Mouse (Mus musculus): ENCODE measurements around the gene Lrrd1. TPM values are rescaled to one million over a fixed set of nuclear protein-coding genes. Genes with fewer than 3 reads are reported as not detected.
A peak's percentile ranks its signal among the peaks of the same experiment; 100 is the strongest.
"Not testable (repeated sequence)": the region's sequence is repeated elsewhere in the genome, so short reads cannot be mapped to it uniquely, and the experiment has no call there.

Gene Lrrd1
- not detected for total RNA-seq (2021)
- long read RNA-seq, experiment 1, result 0 reads
- long read RNA-seq, experiment 2, result 0 reads

DNA sequence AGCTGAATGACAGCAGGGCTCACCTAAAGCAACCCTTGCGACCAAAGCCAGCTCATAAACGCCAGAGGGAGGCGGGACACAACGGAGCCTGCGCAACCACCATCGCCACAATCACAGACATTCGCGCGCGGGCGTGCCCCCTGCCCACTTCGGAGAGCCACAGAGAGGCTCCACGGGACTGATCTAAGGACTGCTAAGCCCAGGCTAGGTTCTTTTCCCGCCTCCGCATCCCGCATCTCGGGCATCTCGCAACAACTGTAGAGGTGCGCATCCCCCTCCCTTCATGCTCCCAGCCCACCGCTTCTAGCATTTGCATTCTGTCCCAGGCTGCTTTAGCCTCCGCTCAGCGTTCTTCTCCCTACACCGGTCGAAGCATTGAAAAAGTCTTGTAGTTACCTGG, at the start of gene Lrrd1:
Gene Lrrd1, plus strand, starts transcription at position 148 of the 400 bp plus-strand sequence.
- DNase-seq (ENCODE audit: low spot score), result no peak

- not testable (repeated sequence) for DNase-seq (ENCODE audit: low spot score)
Measured at GRCm38 (mm10) chr5:3797101-3797500, 47.9 kb upstream of the Lrrd1 start.

DNA sequence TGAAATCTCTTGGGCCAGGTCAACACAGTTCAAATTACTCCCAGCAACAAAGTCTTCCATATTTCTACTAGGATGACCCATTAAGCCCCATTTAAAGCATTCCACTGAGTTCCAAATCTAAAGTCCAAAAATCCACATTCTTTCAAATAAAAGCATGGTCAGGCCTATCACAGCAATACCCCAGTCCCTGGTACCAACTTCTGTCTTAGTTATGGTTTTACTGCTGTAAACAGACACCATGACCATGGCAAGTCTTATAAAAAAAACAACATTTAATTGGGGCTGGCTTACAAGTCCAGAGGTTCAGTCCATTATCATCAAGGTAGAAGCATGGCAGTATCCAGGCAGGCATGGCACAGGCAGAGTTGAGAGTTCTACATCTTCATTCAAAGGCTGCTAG, 46.3 kb upstream of the Lrrd1 start:
- not testable (repeated sequence) for DNase-seq (ENCODE audit: low spot score)

- no peak for DNase-seq (ENCODE audit: low spot score)
Measured at GRCm38 (mm10) chr5:3800041-3800440, 44.9 kb upstream of the Lrrd1 start.

- DNase-seq (ENCODE audit: low spot score), result no peak
Measured at GRCm38 (mm10) chr5:3800881-3801280, 44.1 kb upstream of the Lrrd1 start.

DNA sequence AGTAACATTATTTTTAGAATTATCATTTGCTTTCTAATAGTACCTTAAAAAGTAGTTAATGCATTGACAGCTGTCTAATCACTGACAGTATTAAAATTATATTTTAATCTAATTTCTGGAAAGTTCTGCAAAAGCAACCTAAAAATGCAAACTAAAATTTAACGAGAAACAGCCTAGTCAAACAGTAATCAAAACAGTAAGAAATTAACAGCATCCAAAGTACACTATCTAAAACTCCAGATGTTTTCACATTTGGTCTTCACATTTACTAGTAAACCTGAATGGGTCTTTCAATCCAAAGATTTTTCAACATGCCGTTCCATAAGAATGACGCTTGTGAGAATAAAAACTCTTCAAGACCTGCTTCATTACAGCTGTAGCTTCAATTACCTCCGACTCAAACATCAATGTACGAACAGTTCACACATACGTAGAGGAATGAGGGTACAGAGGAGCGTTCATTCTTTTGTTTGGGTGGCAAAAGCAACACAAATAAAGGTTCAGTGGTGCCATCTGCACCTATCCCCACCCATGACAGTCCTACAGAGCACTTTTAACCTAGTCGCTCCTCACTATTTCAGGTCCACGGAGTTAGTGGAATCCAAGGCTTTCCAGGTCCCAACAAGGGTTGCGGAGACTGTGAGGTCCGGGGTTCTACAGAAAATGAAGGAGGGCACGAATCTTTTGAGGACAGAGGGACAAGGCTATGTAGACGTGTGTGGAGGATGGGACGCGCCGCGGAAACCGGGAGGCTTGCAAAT, 43.1 kb upstream of the Lrrd1 start:
- DNase-seq (ENCODE audit: low spot score), result no peak

GRCm38 (mm10) chr5:3802433-3803291, 42.3 kb upstream of the Lrrd1 start, which contains the start of the genes Ankib1 and Krit1:
Gene Ankib1 (minus strand): TSS chr5:3802925.
Gene Krit1 (plus strand): TSS chr5:3803184.
- DNase-seq (ENCODE audit: low spot score), result peak; percentile 88

DNA sequence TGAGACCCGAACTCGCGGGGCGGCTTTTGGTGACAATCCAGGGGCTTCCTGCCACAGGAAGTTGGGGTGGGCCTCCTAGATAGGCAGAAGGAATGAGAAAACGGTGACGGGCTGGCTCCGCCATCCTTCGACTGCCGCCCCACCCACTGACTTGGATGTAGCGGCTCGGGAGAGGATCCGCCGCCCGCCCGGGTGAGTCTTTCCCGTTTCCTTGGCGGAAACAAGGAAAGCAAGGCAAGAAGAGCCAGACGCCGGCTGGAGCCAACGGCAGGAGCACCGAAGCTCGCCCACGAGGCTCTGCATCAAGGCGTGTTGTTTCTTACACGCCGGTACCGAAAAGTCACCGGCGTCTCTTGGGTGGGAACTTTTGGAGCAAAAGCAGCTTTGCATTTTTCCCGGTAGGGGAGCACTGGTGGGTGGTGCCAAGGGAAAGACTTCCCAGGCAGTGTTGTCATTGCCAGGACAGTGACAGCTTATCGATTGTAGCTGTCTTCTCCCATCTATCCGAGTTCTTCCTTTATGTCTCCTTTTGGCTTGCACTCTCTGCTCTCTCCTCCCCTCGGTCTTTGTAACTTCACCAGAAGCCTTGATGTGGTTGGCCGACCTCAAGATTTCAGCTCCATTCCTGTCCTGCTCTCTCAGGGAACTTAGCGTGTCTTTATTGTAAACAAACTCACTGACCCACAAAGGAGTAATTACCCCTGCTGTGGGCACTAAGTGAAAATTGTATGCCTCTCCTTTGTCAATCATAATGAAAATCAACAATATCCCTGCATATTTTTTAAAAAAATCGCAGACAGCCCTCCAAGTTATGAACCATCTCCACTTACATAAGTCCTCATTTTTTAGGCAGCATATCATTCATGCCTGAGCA, 41.4 kb upstream of the Lrrd1 start:
- no peak for DNase-seq (ENCODE audit: low spot score)

GRCm38 (mm10) chr5:3808472-3808871, 36.5 kb upstream of the Lrrd1 start:
- DNase-seq (ENCODE audit: low spot score), result no peak

- DNase-seq (ENCODE audit: low spot score), result no peak
Measured at GRCm38 (mm10) chr5:3834107-3834506, 10.9 kb upstream of the Lrrd1 start.

DNA sequence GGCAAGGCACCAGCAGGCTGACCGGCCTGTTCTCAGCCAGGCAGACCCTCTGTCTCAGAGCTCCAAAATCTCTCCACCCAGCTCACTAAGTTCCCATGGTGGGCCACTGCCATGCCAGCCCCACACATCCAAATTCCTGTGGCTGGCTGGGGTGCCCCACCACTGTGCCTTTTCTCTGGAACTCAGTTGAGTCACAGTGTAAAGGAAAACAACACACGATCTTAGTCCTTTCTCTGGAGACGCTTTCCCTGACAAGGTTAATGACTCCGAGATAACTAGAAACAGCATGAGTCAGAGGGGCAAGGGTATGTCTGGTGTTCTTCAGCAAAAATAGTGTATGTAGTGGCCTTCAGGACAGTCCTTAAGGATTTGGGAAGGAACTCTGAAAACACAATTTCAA, 25.2 kb downstream of the Lrrd1 start:
- no peak for DNase-seq (ENCODE audit: low spot score)

GRCm38 (mm10) chr5:3872348-3872747, 27.4 kb downstream of the Lrrd1 start:
- DNase-seq (ENCODE audit: low spot score), result no peak

DNA sequence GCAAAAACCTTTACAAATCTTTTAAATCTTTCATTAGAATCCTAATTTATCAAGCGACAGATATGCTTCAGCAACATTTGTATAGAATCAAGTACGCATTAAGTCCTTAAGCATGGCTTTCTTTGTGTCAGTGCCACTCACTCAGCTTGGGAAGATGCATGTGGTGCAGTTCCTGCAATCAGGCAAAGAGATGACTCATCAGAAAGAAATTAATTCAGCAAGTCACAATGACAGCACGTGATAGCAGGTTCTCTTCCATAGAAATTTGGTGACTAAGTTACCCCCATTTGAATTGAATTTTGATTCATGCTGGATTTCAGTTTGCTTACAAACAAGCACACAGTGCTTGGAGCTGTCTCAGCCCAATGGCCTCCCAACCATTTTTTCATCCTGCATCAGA, 28.5 kb downstream of the Lrrd1 start:
- DNase-seq (ENCODE audit: low spot score), result no peak

GRCm38 (mm10) chr5:3886862-3887261, 41.9 kb downstream of the Lrrd1 start:
- not testable (repeated sequence) for DNase-seq (ENCODE audit: low spot score)

- DNase-seq (ENCODE audit: low spot score), result no peak
Measured at GRCm38 (mm10) chr5:3889201-3889600, 44.2 kb downstream of the Lrrd1 start.

DNA sequence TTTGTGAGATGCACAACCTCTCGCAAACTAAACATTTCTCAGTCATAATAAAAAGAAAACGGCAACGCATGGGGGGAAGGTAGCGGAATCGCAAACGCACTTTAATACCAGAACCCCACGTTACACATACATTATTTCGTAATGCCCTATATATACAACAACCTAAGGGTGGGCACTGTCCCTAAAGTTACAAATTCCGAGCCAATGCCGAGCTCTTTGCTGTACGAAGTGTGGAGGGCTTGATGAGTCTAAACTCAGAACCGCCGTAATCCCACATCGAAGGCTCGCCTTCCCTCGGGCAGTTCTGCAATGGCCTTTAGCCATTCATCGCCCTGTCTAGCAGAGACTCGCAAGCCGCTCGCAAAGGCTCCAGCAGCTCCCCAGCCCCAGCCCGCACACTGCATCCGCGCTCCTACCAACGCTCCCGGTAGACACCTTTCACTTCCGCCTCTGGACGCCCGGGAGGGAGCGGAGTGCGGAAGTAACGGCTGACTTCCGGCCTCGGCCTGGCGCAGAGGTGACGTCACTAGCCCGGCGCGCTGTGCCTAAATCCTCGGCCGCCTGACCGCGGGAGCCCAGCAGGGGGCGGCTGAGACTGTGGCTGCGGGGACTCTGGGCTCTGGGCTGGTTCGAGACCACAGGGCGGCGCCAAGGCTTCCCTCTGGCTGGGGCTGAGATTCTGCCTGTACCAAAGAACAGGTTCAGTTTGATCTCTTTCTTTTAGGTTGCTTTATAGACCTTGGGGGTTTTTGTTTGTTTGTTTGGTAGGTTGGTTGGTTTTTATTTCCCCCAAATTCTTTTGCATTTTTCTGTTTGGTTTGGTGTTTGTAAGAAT, 48.7 kb downstream of the Lrrd1 start, which contains the start of gene Mterf1a:
Gene Mterf1a, minus strand, starts transcription at position 475 of the 835 bp plus-strand sequence.
- peak; percentile 14 for DNase-seq (ENCODE audit: low spot score)

GRCm38 (mm10) chr5:3894294-3894619, 49.3 kb downstream of the Lrrd1 start:
- not testable (repeated sequence) for DNase-seq (ENCODE audit: low spot score)

- no peak for DNase-seq (ENCODE audit: low spot score)
Measured at GRCm38 (mm10) chr5:3905471-3905870, 60.5 kb downstream of the Lrrd1 start.
